Mouse (Mus musculus): ENCODE measurements around the gene Sh3gl2. TPM values are rescaled to one million over a fixed set of nuclear protein-coding genes. Genes with fewer than 3 reads are reported as not detected.

Gene Sh3gl2
- total and polyA plus RNA-seq, 3 experiments, result not detected

- Histone ChIP-seq H3K9ac (ENCODE audit: insufficient read depth, low read depth) (no peak overlapping the region), H3K79me2 (replicated peaks; ENCODE audit: control insufficient read depth, extremely low read depth, insufficient read depth, poor library complexity, severe bottlenecking) (no peaks in the 10 kb centered on the region), H3K27ac (ENCODE audit: insufficient read depth, low read depth) (no peak overlapping the region), H3K4me2 (ENCODE audit: insufficient read depth, low read depth, poor library complexity, severe bottlenecking) (no peak overlapping the region), H3K9me3 (replicated peaks; ENCODE audit: low read length) (peaks cover 44% of the 10 kb centered on the region), H3K36me3 (replicated peaks in 1 of 2; ENCODE audit: control insufficient read depth in 1 of 2, insufficient read depth in 1 of 2, low read length in 1 of 2) (no peaks in the 10 kb centered on the region), H3K27me3 (replicated peaks) (no peaks in the 10 kb centered on the region), H3K4me3 (replicated peaks in 1 of 3; ENCODE audit: low read depth in 2 of 3, low read length in 2 of 3, poor library complexity in 1 of 3) (no peak overlapping the region), H3K4me1 (ENCODE audit: control insufficient read depth in 1 of 2, insufficient read depth in 2 of 2) (no peaks in the 10 kb centered on the region)
- no peak for DNase-seq (ENCODE audit: extremely low read depth)
- dilution Hi-C loops (cut with MboI; ENCODE audit: extremely low pct_ligation_motif_present, extremely low pct_unique_long_range_greater_than_20kb, low sequenced_read_pairs) (no loop called here), in situ Hi-C loops (cut with MboI; ENCODE audit: low pct_ligation_motif_present, low pct_unique_long_range_greater_than_20kb, low sequenced_read_pairs) (no loop called here)
- TF ChIP-seq UBTF (IDR thresholded peaks at IDR 0.05; ENCODE audit: low read depth, low read length) (no peak), USF1 (IDR thresholded peaks at IDR 0.05; ENCODE audit: low read depth, low read length) (no peak), POLR2AphosphoS2 (IDR thresholded peaks at IDR 0.05; ENCODE audit: low read depth, low read length) (no peak), SMC3 (IDR thresholded peaks at IDR 0.05; ENCODE audit: low read depth, low read length) (no peak), TBP (conservative IDR thresholded peaks at IDR 0.05; ENCODE audit: low read depth, low read length) (no peak), ZNF384 (IDR thresholded peaks at IDR 0.05; ENCODE audit: low read depth, low read length) (no peak), CTCF (conservative IDR thresholded peaks at IDR 0.05 in 1 of 2, IDR thresholded peaks at IDR 0.05 in 1 of 2; ENCODE audit: low read depth in 2 of 2, low read length in 2 of 2) (no peak), ETS1 (conservative IDR thresholded peaks at IDR 0.05; ENCODE audit: low read depth, low read length) (no peak), CHD2 (IDR thresholded peaks at IDR 0.05; ENCODE audit: low read length) (no peak), USF2 (conservative IDR thresholded peaks at IDR 0.05; ENCODE audit: low read depth, low read length) (no peak), CHD1 (IDR thresholded peaks at IDR 0.05; ENCODE audit: low read depth, low read length) (no peak), MXI1 (IDR thresholded peaks at IDR 0.05; ENCODE audit: low read depth, low read length) (no peak), MEF2A (IDR thresholded peaks at IDR 0.05; ENCODE audit: borderline replicate concordance, low read depth, low read length) (no peak), POLR2A (IDR thresholded peaks at IDR 0.05; ENCODE audit: low read depth, low read length) (no peak), GABPA (IDR thresholded peaks at IDR 0.05; ENCODE audit: insufficient replicate concordance, low read depth, low read length) (no peak), BHLHE40 (IDR thresholded peaks at IDR 0.05; ENCODE audit: low read depth, low read length) (no peak), RCOR1 (conservative IDR thresholded peaks at IDR 0.05; ENCODE audit: low read depth, low read length) (no peak)
Observed at GRCm38 (mm10) chr4:85267456-85267855, 62.5 kb downstream of the Sh3gl2 start.

- Histone ChIP-seq H3K36me3 (replicated peaks in 1 of 2; ENCODE audit: control insufficient read depth in 1 of 2, insufficient read depth in 1 of 2, low read length in 1 of 2) (no peaks in the 10 kb centered on the region), H3K4me1 (ENCODE audit: control insufficient read depth in 1 of 2, insufficient read depth in 2 of 2) (no peaks in the 10 kb centered on the region), H3K27ac (ENCODE audit: insufficient read depth, low read depth) (no peak overlapping the region), H3K27me3 (replicated peaks) (no peaks in the 10 kb centered on the region), H3K4me2 (ENCODE audit: insufficient read depth, low read depth, poor library complexity, severe bottlenecking) (no peak overlapping the region), H3K4me3 (replicated peaks in 1 of 3; ENCODE audit: low read depth in 2 of 3, low read length in 2 of 3, poor library complexity in 1 of 3) (no peak overlapping the region), H3K9me3 (replicated peaks; ENCODE audit: low read length) (peaks cover 46% of the 10 kb centered on the region), H3K79me2 (replicated peaks; ENCODE audit: control insufficient read depth, extremely low read depth, insufficient read depth, poor library complexity, severe bottlenecking) (no peaks in the 10 kb centered on the region), H3K9ac (ENCODE audit: insufficient read depth, low read depth) (no peak overlapping the region)
- in situ Hi-C loops (cut with MboI; ENCODE audit: low pct_ligation_motif_present, low pct_unique_long_range_greater_than_20kb, low sequenced_read_pairs) (no loop called here), dilution Hi-C loops (cut with MboI; ENCODE audit: extremely low pct_ligation_motif_present, extremely low pct_unique_long_range_greater_than_20kb, low sequenced_read_pairs) (no loop called here)
- DNase-seq (ENCODE audit: extremely low read depth), result no peak
- TF ChIP-seq ELF1 (IDR thresholded peaks at IDR 0.05; ENCODE audit: low read depth, low read length), result no peak
Observed at GRCm38 (mm10) chr4:85272877-85273276, 68.0 kb downstream of the Sh3gl2 start.
